Mouse (Mus musculus) intestine, embryonic 15.5 days (tissue): ENCODE results near the gene Slc7a9. TPM values are rescaled to one million over a fixed set of nuclear protein-coding genes. Genes with fewer than 3 reads are reported as not detected.

Experiments
- polyA plus RNA-seq: library from polyadenylated mRNA; unstranded; fragments of >200 nt; fragmentation: Nextera tagmentation; extraction: Ambion mirVana; gene quantifications from 2 replicates; pipeline ENCODE4 v1.2.1, GENCODE M21; 2015

The Slc7a9 gene
- polyA plus RNA-seq, 1 experiment from 2014 or later = 65.1 TPM

Other genes with a start within 250 kb of the Slc7a9 start
- 4.0 and 5.1 TPM in 2 replicates for gene Lrp3, start 233.3 kb upstream of the Slc7a9 start, polyA plus RNA-seq
- 14.8 and 14.9 TPM in 2 replicates for gene Gpatch1, start 130.4 kb upstream of the Slc7a9 start, polyA plus RNA-seq
- gene Rhpn2, start 114.6 kb upstream of the Slc7a9 start, polyA plus RNA-seq = 73.2 and 74.7 TPM in 2 replicates
- gene Faap24, start 52.0 kb upstream of the Slc7a9 start, polyA plus RNA-seq = 22.0 and 22.7 TPM in 2 replicates
- 43.2 and 45.8 TPM in 2 replicates for gene Cep89, start 51.8 kb upstream of the Slc7a9 start, polyA plus RNA-seq
- gene Tdrd12, start 88.9 kb downstream of the Slc7a9 start, polyA plus RNA-seq = 0.57 and 1.2 TPM in 2 replicates
- gene Nudt19, start 107.5 kb downstream of the Slc7a9 start, polyA plus RNA-seq = 122 and 129 TPM in 2 replicates
- 0.06 and 0.09 TPM in 2 replicates for gene Rgs9bp, start 136.8 kb downstream of the Slc7a9 start, polyA plus RNA-seq
- gene Ankrd27, start 137.4 kb downstream of the Slc7a9 start, polyA plus RNA-seq = 34.6 and 38.0 TPM in 2 replicates
- gene Pdcd5, start 198.7 kb downstream of the Slc7a9 start, polyA plus RNA-seq = 193 and 197 TPM in 2 replicates